Mouse (Mus musculus): Measurements from ENCODE around the gene Olfr648.
A peak's percentile ranks its signal among the peaks of the same experiment; 100 is the strongest.

Olfr648 gene

GRCm38 (mm10) chr7:104183292-104183691, at the start of gene Olfr648:
TSS of gene Olfr648 (minus strand) at chr7:104183392.
- DNase-seq = no peak

- peak in 1 of 2 experiments; percentile 35 for DNase-seq
Measured at GRCm38 (mm10) chr7:104231203-104231602, 48.0 kb upstream of the Olfr648 start.

- peak; percentile 85 to 87 for DNase-seq
Measured at GRCm38 (mm10) chr7:104218701-104219569, 35.7 kb upstream of the Olfr648 start, which contains the start of gene Trim6. TSS of gene Trim6 (plus strand) at chr7:104218793.

GRCm38 (mm10) chr7:104217881-104218280, 34.7 kb upstream of the Olfr648 start:
- DNase-seq = no peak

- DNase-seq = no peak
Measured at GRCm38 (mm10) chr7:104216011-104216535, 32.9 kb upstream of the Olfr648 start.

- DNase-seq = no peak
Measured at GRCm38 (mm10) chr7:104206197-104206596, 23.0 kb upstream of the Olfr648 start.

GRCm38 (mm10) chr7:104199822-104200221, 16.6 kb upstream of the Olfr648 start:
- peak; percentile 41 to 74 for DNase-seq

- no peak for DNase-seq
Measured at GRCm38 (mm10) chr7:104195885-104196284, 12.7 kb upstream of the Olfr648 start, which contains the start of gene Olfr649. TSS of gene Olfr649 (minus strand) at chr7:104195985.

- DNase-seq = no peak
Measured at GRCm38 (mm10) chr7:104191275-104191674, 8.1 kb upstream of the Olfr648 start.

GRCm38 (mm10) chr7:104179074-104179473, 4.1 kb downstream of the Olfr648 start:
- DNase-seq = no peak

- no peak for DNase-seq
Measured at GRCm38 (mm10) chr7:104178422-104179054, 4.7 kb downstream of the Olfr648 start.

- no peak for DNase-seq
Measured at GRCm38 (mm10) chr7:104175085-104175484, 8.1 kb downstream of the Olfr648 start.

- DNase-seq = no peak
Measured at GRCm38 (mm10) chr7:104169634-104170204, 13.5 kb downstream of the Olfr648 start.

GRCm38 (mm10) chr7:104167105-104167504, 16.1 kb downstream of the Olfr648 start:
- DNase-seq = no peak

GRCm38 (mm10) chr7:104150456-104150855, 32.7 kb downstream of the Olfr648 start, which contains the start of gene Ubqlnl:
TSS of gene Ubqlnl (minus strand) at chr7:104150556.
- no peak for DNase-seq

GRCm38 (mm10) chr7:104143179-104143578, 40.0 kb downstream of the Olfr648 start, which contains the start of gene Ubqln3:
TSS of gene Ubqln3 (minus strand) at chr7:104143279.
- DNase-seq = no peak

- DNase-seq = no peak
Measured at GRCm38 (mm10) chr7:104137305-104137704, 45.9 kb downstream of the Olfr648 start, which contains the start of gene Olfr643. TSS of gene Olfr643 (minus strand) at chr7:104137405.

- DNase-seq = no peak
Measured at GRCm38 (mm10) chr7:104129726-104130125, 53.5 kb downstream of the Olfr648 start, which contains the start of gene Ubqln5. TSS of gene Ubqln5 (minus strand) at chr7:104129826.
